Mouse (Mus musculus): ENCODE measurements around the gene Rnf2.
"Not testable (repeated sequence)": the region's sequence is repeated elsewhere in the genome, so short reads cannot be mapped to it uniquely, and the experiment has no call there.

Rnf2 gene

DNA sequence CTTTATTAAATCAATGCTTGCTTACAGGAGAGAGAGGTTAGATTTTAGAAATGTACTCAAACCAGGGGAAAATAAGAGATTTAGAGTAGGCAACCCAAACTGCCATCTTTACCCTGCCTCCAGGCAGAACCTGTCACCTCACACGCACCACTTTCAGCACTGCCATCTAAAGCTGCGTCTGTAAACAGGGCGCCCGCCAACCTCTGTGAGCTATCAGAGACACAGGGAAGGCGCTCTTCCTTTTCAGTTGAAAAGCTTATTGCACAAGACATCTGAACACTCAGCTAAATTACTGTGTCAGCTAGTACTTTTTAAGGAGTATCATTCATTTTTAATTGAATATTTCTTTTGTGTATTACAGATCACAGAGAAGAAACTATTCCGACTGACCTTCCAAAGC is 10.9 kb downstream of the Rnf2 start:
- in situ Hi-C loops (cut with MboI, MseI), result loop anchor here (10.0 kb wide), 1 partner anchor 265 kb away; the partner anchor contains the start of gene Edem3

DNA sequence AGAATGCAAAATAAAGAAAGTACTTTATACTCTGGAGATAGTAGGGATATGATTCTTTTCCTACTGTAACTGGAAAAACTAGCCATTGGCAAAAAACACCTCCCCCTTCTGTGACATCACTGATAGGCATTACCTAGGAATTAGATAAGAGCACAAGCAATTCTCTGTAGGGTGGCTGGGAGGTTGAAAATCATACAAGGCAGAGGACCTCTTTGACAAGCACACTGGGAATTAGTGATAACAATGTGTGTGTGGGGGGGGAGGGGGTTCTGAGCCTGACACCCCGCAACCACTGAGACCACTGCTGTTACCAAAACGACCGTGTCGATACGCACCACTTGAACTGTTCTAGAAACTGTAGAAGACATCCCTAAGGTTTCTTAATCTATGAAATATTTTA is 16.0 kb downstream of the Rnf2 start:
- in situ Hi-C loops (cut with MboI, MseI), result no loop called here

DNA sequence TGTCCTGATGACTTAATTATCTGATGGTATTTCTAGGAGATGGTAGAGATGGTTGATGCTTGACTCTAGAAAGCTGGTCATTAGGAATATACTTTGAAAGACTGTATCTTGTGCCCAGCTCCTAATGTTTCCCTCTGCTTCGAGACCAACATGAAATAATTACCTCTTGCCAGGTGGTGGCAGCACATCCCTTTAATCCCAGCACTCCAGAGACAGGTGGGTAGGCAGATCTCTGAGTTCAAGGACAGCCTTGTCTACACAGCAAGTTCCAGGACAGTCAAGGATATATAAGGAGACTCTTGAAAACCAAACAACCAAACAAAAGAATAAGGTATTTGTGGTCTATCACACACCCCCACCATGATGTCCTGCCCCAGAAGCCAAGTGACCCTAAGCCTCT is 17.2 kb downstream of the Rnf2 start:
- in situ Hi-C loops (cut with MboI, MseI), result no loop called here

DNA sequence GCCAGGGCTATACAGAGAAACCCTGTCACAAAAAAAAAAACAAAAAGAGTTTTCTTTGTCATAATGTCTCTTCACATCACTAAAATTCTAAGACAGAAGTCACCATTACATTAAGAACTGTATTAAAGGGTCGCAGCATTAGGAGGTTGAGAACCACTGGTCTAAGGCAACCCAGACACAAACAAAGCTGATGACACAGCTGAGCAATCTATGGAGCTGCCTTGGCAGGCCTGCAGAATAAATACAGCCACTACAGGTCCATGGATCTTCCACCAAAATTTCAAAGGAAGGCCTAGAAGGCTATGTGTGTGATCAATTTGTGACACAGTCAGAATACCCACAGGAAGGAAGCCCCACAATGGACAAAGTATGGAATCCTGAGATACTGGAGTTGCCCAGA is 18.3 kb downstream of the Rnf2 start:
- in situ Hi-C loops (cut with MboI, MseI), result no loop called here

DNA sequence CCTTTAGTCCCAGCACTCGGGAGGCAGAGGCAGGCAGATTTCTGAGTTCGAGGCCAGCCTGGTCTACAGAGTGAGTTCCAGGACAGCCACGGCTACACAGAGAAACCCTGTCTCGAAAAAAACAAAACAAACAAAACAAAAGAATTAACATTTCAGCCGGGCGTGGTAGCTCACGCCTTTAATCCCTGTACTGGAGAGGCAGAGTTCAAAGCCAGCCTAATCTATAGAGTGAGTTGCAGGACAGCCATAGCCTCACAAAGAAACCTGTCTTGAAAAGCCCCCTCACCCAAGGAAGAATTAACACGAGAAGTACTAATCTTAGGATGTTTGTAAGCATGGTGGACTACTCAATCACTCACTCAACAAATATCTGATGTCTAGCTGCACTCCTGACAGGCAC is 28.4 kb downstream of the Rnf2 start:
- in situ Hi-C loops (cut with MboI, MseI), result not testable (repeated sequence)

DNA sequence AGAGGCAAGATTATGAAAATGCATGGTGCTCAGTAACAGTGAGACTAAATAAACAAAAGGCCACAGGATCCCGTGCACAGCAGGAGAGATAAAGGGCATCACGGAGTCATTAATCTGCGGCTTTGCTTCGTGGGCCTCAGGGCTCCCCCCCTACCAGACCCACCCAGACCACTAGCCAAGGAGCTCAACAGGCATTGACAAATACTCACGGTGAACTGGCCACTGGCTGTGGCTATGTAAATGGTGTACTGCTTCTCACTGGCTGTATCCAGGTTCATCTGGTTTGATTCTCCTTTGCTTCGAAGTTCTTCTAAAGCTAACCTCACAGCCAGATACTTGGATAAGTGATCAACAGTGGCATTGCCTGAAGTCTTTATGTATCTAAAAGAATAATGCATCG is 29.3 kb downstream of the Rnf2 start:
- in situ Hi-C loops (cut with MboI, MseI), result no loop called here

DNA sequence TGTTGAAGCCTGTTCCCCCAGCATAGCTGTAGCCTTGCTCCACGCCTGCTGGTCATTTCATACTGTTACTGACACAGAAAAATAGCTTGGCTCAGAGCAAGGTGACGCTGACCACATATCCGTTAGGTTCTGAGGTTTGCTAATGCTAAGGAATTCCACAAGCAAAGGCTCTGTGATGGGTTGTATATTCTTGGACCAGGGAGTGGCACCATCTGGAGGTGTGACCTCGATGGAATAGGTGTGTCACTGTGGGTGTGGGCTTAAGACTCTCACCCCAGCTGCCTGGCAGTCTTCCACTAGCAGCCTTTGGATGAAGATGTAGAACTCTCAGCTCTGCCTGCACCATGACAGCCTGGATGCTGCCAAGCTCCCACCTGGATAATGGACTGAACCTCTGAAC is 34.2 kb downstream of the Rnf2 start:
- in situ Hi-C loops (cut with MboI, MseI), result no loop called here

DNA sequence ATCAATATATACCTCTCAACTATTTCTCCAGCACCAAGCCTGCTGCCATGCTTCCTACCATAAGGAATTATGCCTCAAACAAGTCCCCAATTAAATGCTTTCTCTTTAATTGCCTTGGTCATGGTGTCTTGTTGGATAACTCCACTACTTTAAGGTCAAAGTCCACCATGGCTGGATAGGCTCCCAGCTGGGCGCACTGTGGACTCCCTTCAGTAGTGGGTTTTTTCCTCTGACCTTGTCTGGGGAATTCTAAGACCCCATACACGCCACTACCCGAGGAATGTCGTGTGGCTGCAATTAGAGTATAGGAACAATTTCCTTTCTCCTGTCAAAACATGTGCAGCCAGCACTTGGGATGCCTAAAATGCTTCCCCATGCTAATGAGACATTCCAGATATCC is 35.8 kb downstream of the Rnf2 start:
- in situ Hi-C loops (cut with MboI, MseI), result no loop called here

DNA sequence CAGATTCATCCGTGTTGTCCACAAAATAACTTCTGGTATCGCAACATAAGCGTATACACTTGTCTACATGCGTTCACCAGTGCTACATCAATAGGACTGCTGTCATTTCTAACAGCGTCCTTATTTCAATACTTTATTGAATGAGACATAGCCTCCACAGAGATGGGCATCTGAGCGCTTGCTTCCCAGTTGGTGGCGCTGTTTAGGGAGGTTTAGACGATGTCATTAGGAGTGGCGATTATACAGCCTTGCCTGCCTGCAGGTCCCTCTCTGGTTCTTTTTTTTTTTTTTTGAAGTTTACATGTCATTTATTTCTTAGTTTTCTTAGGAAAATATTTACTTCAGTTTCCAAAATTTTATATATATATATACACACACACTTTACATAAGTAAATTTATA is 39.5 kb downstream of the Rnf2 start:
- in situ Hi-C loops (cut with MboI, MseI), result no loop called here

DNA sequence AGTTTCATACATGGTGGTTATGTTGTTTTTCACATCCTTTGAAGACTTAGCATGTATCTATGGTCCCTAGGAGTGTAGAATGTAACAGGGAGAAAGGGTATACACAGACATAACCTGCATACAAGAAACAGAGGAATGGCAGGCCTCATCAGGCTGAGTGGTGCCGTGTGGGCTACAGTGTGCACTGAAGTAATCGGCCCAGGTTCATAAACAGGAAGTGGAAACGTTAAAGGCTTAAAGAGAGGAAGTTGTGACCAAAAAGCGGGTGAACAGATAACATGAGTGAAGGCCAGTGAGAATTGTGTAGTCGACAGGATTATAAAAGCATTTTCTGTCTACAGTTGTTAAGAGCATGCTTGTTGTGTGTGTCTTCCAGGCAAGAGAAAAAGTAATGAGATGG is 43.7 kb downstream of the Rnf2 start:
- in situ Hi-C loops (cut with MboI, MseI), result loop anchor here (10.0 kb wide), 1 partner anchor 258 kb away; no protein-coding TSS in a partner anchor

DNA sequence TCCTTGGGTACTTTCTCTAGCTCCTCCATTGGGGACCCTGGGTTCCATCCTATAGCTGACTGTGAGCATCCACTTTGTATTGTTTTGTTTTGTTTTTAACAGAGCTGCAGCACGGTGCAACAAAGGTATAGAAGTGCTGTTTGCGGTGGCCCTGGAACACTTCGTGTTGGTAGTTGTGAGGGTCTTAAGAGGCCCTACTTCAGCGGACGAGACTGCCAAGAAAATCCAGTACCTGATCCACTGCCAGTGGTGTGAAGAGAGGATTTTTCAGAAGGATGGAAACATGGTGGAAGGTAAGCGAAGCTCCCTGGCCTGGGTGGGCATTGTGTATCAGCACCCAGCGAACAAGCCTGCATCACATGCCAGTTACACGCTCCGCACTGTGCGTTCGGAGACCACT is 48.8 kb downstream of the Rnf2 start:
- in situ Hi-C loops (cut with MboI, MseI), result loop anchor here (10.0 kb wide), 1 partner anchor 263 kb away; no protein-coding TSS in a partner anchor

DNA sequence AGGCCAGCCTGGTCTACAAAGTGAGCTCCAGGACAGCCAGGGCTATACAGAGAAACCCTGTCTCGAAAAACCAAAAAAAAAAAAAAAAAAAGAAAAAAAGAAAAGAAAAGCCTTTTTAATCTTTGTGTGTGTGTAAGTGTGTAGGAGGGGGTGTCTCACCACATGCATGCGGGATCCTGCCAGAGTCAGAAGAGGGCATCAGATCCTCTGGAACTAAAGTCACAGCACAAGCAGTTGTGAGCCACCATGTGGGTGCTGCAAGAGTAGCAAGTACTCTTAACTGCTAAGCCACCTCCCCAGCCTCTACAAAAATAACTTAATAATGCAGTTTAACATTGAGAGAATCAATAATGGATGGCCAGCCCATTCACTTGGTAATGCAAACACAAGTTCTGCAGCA is 49.9 kb downstream of the Rnf2 start:
- in situ Hi-C loops (cut with MboI, MseI), result loop anchor here (10.0 kb wide), 1 partner anchor 264 kb away; no protein-coding TSS in a partner anchor

DNA sequence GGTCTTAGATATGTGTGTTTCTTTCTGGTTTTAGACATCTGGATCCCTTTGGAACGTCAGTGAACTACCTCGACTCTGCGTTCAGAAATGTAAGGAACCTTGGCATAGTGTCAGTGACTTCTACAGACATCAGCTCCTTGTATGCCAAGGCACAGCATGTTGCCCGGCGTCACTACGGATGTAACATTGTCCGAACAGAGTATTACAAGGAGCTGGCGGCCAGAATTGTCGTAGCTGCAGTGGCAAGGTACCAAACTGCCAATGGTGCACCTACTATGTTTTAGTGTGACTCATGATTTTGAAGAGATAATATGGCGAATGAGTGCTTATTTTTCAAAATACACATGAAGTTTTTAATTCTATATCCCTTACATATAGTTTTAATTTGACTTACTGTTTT is 50.9 kb downstream of the Rnf2 start:
- in situ Hi-C loops (cut with MboI, MseI), result loop anchor here (10.0 kb wide), 1 partner anchor 265 kb away; no protein-coding TSS in a partner anchor

DNA sequence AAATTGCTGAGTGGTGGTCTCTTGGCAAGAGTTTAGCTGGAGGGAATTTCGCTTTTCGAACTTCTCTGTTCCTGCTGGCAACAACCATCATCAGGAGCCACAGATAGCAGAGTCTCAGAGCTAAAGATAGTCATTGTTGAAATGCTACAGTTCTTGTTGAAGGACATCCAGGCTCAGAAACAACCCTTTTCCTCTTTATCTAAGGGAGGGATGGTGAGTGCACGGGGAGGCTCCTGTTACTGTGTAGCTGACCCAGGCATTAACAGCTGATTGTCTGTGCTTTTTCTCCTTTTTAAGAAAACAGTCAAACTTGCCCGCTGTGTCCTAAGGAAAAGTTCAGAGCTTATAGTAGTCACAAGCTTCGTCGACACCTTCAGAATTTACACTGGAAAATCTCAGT is 65.3 kb downstream of the Rnf2 start:
- in situ Hi-C loops (cut with MboI, MseI), result no loop called here

DNA sequence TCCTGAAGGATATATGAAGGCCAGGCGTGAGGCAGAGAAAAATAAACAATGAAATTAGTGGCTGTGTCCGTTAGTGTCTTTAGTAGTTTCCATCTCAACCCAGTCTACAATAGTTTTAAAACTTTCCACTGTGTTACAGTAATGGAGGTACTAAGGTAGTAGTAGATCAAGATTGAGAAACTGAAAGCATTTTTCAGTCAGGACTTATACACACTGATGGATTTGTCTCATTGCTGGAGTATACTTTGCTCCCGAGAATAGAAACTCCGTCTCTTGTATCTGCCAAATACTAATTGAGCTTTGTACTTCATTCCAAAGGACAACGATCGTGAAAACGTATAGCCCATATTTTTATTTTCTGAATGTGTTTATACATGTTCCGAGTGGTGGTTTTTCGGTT is 71.4 kb downstream of the Rnf2 start:
- in situ Hi-C loops (cut with MboI, MseI), result no loop called here

DNA sequence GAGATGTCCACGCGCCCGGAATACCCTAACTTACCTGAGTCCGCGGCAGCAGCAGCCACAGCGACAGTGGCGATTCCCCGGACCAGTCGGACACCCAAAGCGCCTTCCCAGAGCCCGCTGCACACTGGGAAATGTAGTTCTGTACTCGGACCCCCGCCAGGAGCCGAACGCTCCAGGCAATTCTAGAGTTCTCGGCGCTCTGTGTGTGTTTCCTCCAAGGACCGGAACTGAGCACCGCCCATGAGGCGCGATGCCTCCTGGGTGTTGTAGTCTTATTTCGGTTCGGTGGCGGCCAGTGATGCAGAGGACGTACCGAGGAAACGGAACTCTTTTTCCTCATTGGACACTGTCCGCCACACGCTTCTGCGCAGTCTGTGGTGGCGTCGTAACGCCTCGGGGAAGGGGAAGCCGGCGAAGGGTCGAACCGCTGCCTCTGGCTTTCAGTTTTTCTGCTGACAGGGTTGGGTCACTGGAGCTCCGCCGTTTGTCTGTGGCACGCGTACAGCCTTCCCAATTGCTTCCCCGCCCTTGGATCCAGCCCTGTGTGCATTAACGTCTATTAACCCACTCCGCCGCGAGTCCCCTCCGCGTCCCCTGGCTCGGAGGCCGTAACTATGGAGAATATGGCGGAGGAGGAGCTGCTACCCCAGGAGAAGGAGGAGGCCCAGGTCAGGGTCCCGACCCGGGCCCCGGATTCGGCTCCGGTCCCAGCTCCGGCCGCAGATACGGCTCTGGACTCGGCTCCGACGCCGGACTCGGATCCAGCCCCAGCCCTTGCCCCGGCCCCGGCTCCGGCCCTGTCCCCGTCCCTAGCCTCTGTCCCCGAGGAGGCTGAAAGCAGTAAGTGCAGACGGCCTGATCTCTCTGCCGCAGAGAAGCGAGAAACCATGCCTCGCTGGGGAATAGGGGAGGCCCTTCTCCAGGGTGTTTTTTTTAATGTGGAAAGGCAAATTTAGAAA is 72.2 kb downstream of the Rnf2 start, which contains the start of the genes Swt1 and Trmt1l:
Swt1 (minus strand) TSS at position 193 of the 959 bp plus-strand sequence.
Trmt1l (plus strand) TSS at position 280 of the 959 bp plus-strand sequence.
- in situ Hi-C loops (cut with MboI, MseI), result no loop called here

DNA sequence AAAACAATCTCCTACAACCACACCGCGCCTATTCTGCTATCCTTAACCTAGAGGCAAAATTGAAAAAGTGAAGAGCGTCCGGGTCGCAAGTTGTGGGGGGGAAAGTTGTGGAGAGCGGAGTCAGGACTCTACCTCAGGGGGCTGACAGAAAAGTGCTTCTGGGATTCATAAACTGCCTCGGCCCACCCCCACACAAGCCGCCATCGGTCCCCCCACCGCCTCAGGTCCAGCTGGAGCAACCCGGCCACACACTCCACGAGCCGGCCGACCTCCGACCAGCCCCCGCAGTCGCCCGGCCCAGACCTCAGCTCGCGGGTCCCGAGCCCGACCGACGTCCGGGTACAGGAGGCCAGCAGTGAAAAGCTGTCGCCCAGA is 72.9 kb downstream of the Rnf2 start:
- in situ Hi-C loops (cut with MboI, MseI), result no loop called here

DNA sequence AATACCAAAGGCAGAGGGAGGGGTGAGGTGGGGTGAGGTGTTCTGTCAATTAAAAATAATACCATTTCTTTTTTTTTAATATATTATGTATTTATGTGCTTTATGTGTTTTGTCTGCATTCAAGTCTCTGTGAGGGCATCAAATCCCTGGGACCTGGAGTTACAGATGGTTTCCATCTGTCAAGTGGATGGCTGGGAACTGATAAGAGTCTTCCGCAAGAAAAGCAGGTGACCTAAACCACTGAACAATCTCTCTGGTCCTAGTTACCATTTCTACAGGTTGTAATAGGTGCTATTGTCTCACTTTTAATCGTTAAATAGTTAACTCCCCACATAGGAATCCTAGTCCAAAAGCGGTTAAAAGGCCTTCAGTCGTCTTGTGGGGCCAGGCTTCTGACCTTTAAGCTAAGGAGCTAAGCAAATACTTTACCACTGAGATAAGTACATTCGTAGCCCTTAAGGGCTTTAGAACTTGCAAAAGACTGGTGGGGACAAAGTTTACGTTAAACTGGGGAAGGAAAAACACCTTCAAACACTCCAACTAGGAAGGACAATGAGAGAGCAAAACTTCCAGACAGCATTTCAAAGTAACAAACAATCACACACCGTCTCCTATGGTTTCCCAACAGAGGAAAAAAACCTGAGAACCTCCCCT is 73.7 kb downstream of the Rnf2 start:
- in situ Hi-C loops (cut with MboI, MseI), result no loop called here

DNA sequence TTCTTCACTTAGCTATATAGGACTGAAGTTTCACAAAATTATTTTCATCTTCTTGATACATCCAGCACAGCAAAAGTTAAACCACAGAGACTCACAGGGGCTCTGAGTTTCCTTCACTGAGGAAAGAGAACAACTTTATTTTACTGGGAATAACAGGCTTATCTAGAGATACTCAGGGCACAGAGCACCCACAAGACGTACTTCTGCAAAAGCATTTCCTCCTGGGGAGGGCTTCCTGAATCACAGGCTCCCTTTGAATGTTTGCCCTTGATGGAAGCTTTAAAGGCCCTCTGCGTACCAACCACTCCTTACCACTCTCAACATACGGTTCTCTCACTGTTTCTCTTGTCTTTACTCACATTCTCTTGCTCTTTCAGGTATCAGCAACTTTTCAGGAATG is 78.6 kb downstream of the Rnf2 start:
- in situ Hi-C loops (cut with MboI, MseI), result no loop called here

DNA sequence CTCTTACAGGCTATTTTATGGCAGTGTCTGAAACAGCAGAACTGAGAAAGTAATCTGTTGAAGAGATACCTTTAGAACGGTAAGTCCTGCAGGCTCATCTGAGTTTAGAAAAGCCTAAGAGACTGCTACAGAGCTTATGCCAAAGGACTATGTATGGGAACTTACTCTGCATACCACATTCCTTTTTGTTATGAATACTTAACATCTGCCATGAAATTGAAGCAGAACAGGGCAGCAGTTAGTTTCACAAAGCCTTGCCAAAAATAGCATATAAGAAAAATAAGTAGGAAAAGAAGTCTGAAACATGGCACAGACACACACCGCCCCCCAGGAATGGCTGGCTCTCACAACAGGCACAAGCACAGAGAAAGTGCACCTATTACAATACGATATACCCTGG is 90.9 kb downstream of the Rnf2 start:
- in situ Hi-C loops (cut with MboI, MseI), result no loop called here
